Mouse (Mus musculus): ENCODE measurements at regions not wholly inside any gene's neighbourhood (a gene's known extent, or its start where the extent isn't known, plus 50 kb on each side); places are given as distances from the start of the nearest gene placed in this dataset.

DNA sequence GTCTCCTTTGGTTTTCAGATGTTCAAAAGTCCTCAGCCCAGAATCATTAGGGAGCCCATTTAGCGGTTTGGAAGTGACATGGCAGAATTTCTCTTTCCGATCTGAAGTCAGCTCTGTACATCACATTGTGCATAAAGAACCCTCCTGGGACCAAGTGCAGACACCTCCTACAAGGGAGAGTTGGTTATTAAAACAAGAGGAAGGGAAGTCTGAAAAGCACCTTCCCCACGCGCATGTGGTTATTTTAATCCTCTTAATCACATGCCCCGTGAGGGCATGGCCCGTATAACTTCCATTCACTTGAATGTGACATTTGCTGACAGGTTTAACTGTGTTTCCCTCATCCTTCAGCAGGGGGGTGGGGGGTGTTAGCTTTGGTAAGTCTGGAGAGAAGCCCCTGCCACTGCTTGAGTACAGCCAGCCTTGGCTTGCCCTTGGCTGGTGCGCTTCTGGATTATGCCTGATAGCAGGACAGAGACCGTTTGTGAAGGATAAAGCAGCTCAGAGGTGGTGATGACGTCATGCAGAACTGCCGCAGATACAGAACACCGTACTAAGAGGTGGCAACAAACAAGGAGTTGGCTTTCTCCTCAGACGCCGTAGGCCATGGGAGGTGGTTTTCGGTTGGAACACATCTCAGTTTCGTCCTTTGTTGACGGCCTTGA, 51.5 kb upstream of the Pcdh8 start:
- Histone ChIP-seq H3K9ac (ENCODE audit: low read depth, low read length) (no peak overlapping the region), H3K4me1 (ENCODE audit: control insufficient read depth, insufficient read depth, low read length) (peaks cover 15% of the 10 kb centered on the region), H3K36me3 (ENCODE audit: control insufficient read depth, insufficient read depth, low read length) (no peaks in the 10 kb centered on the region), H3K9me3 (replicated peaks; ENCODE audit: control insufficient read depth, low read length, poor library complexity, severe bottlenecking) (no peaks in the 10 kb centered on the region), H3K27me3 (ENCODE audit: control insufficient read depth, insufficient read depth, low read depth, low read length) (no peaks in the 10 kb centered on the region), H3K27ac (ENCODE audit: low read length) (peak overlapping the region; percentile 70), H3K4me3 (ENCODE audit: low read depth, low read length) (no peak overlapping the region), H3K4me2 (ENCODE audit: low read length) (no peak overlapping the region)
- ATAC-seq: peak; percentile 63
- WGBS: 44% methylated on average over 16 of the region's 16 CpGs

DNA sequence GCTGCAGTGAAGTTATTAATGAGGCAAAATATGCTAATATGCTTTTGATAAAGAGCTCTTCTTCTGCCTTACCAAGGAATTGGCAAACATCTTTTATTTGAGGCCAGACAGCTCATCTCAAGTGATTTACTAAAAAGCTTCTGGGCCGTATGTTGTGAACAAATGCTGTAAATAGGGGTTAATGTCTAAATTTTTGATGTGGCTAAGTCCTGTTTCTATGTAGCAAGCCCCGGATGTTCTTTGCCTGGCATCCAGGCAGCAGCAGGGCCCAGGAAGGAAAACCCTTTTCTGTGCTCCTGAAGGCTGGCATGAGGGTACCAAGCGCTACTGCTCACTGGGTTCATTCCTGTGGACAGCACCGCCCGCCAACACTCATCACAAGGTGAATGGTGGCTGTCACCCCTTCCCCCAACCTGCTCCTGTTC, 50.9 kb upstream of the Pcdh8 start:
- H3K4me2 ChIP-seq (ENCODE audit: low read length): no peak overlapping the region
- whole genome bisulfite sequencing: 39% methylated on average over 5 of the region's 5 CpGs
- peaks cover 15% of the 10 kb centered on the region for H3K4me1 ChIP-seq (ENCODE audit: control insufficient read depth, insufficient read depth, low read length)
- H3K9me3 ChIP-seq (replicated peaks; ENCODE audit: control insufficient read depth, low read length, poor library complexity, severe bottlenecking): no peaks in the 10 kb centered on the region
- no peaks in the 10 kb centered on the region for H3K27me3 ChIP-seq (ENCODE audit: control insufficient read depth, insufficient read depth, low read depth, low read length)
- H3K27ac ChIP-seq (ENCODE audit: low read length): peak overlapping the region; percentile 70
- H3K9ac ChIP-seq (ENCODE audit: low read depth, low read length): no peak overlapping the region
- peak; percentile 69 for ATAC-seq
- no peaks in the 10 kb centered on the region for H3K36me3 ChIP-seq (ENCODE audit: control insufficient read depth, insufficient read depth, low read length)
- H3K4me3 ChIP-seq (ENCODE audit: low read depth, low read length): no peak overlapping the region

DNA sequence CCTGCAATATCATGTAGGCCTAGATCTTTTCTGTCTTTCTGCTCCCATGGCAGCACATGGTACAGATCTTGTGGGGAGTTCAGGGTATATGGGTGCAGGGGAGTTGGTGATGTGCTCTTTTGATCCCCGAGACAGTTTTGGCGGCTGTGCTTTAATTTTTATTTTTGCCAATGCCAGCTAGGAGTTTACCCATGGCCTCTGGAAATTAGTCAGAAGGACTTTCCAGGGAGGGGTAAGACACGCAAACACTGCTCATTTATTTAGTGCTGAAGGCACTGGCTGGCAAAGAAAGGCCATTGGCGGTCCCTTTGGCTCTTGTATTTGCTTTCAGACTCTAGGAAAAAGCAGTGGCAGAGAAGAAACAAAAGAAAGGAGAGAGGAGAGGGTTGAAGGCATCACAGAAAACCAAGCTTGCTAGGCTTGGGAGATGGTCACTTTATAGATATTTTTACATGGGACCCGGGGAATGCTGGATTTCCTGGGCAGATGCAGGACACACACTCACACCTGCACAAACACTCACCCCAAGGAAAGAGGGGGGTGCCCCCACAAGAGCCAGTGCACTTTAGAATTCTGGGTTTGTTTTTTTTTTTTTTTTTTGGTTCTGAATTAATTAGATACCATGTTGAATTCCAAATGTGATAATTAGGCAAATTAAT, 50.4 kb upstream of the Pcdh8 start:
- no peak overlapping the region for H3K4me3 ChIP-seq (ENCODE audit: low read depth, low read length)
- 0 out of 2 replicates have a peak, but pooled peaks have one; percentile 18 for ATAC-seq
- H3K9me3 ChIP-seq (replicated peaks; ENCODE audit: control insufficient read depth, low read length, poor library complexity, severe bottlenecking): no peaks in the 10 kb centered on the region
- no peak overlapping the region for H3K9ac ChIP-seq (ENCODE audit: low read depth, low read length)
- no peaks in the 10 kb centered on the region for H3K27me3 ChIP-seq (ENCODE audit: control insufficient read depth, insufficient read depth, low read depth, low read length)
- H3K4me2 ChIP-seq (ENCODE audit: low read length): no peak overlapping the region
- H3K36me3 ChIP-seq (ENCODE audit: control insufficient read depth, insufficient read depth, low read length): no peaks in the 10 kb centered on the region
- 57% methylated on average over 5 of the region's 5 CpGs for WGBS
- H3K4me1 ChIP-seq (ENCODE audit: control insufficient read depth, insufficient read depth, low read length): peaks cover 15% of the 10 kb centered on the region
- peak overlapping the region; percentile 6 for H3K27ac ChIP-seq (ENCODE audit: low read length)

All from midbrain, embryonic 16.5 days (tissue).